In genomic region chr1:172582436-172582835, GRCm38 (mm10) we compare ENCODE assay signal across 45 mouse cellular contexts. TPM values are rescaled to one million over a fixed set of nuclear protein-coding genes. Genes with fewer than 3 reads are reported as not detected.
"Had no signal": no experiment of that assay in that cellular context is flagged by ENCODE, and none has a peak within 500 bp of the region (broad histone marks: within the 10 kb centered on the region; RNA-seq: fewer than 3 reads in every experiment).

No protein-coding gene starts in this region.

- DNase-seq: left cerebral cortex, postnatal 4 days; liver; liver, embryonic 13.5 days; liver, postnatal 0 days; lung, adult 18-20 months; lung, adult 2 months; lung, embryonic 14.5 days; lung, postnatal 10 days; lung, postnatal 14 days; lung, postnatal 36 days; lung, postnatal 4 days; midbrain, embryonic 14.5 days had no signal

- H3K27ac ChIP-seq: limb, embryonic 10.5 days; limb, embryonic 12.5 days; limb, embryonic 13.5 days; limb, embryonic 15.5 days; liver, embryonic 12.5 days; liver, embryonic 13.5 days; liver, embryonic 14.5 days; liver, embryonic 15.5 days; lung, embryonic 15.5 days; macrophage; midbrain, embryonic 10.5 days; midbrain, embryonic 12.5 days; midbrain, embryonic 13.5 days; midbrain, embryonic 15.5 days; neural tube, embryonic 12.5 days had no signal

- H3K36me3 ChIP-seq: limb, embryonic 10.5 days; limb, embryonic 12.5 days; limb, embryonic 13.5 days; limb, embryonic 15.5 days; liver, embryonic 12.5 days; liver, embryonic 13.5 days; liver, embryonic 15.5 days; lung, embryonic 15.5 days; midbrain, embryonic 10.5 days; midbrain, embryonic 12.5 days; midbrain, embryonic 13.5 days; midbrain, embryonic 15.5 days; neural tube, embryonic 12.5 days had no signal

- H3K4me1 ChIP-seq: limb, embryonic 15.5 days; liver, embryonic 15.5 days; megakaryocyte, embryonic 14.5 days had no signal

- H3K4me3 ChIP-seq: limb, embryonic 10.5 days; limb, embryonic 12.5 days; limb, embryonic 13.5 days; limb, embryonic 15.5 days; liver, embryonic 12.5 days; liver, embryonic 13.5 days; liver, embryonic 15.5 days; lung, embryonic 15.5 days; megakaryocyte, embryonic 14.5 days; midbrain, embryonic 10.5 days; midbrain, embryonic 12.5 days; midbrain, embryonic 13.5 days; midbrain, embryonic 15.5 days; myocyte; neural tube, embryonic 12.5 days had no signal

- H3K9me3 ChIP-seq: limb, embryonic 10.5 days; limb, embryonic 12.5 days; limb, embryonic 13.5 days; limb, embryonic 15.5 days; liver, embryonic 12.5 days; liver, embryonic 13.5 days; liver, embryonic 15.5 days; lung, embryonic 15.5 days; megakaryocyte, embryonic 14.5 days; midbrain, embryonic 10.5 days; midbrain, embryonic 12.5 days; midbrain, embryonic 13.5 days; midbrain, embryonic 15.5 days; neural tube, embryonic 12.5 days had no signal

RNA-seq across cellular contexts. Expression of gene Slamf8, which starts 7.9 kb away (rescaled TPM):
- total RNA-seq: left cerebral cortex, postnatal 10 days; left cerebral cortex, postnatal 14 days; left cerebral cortex, postnatal 25 days; left cerebral cortex, postnatal 36 days; left cerebral cortex, postnatal 4 days; megakaryocyte progenitor cell, adult 5-6 weeks; megakaryocyte-erythroid progenitor cell, adult 5-6 weeks; midbrain, postnatal 0 days had no signal
- polyA plus RNA-seq: limb, embryonic 12.5 days; liver, embryonic 11.5 days; liver, embryonic 12.5 days; lung, embryonic 14.5 days; lung, embryonic 16.5 days; midbrain, embryonic 10.5 days; midbrain, embryonic 11.5 days; midbrain, embryonic 12.5 days; midbrain, embryonic 13.5 days; midbrain, embryonic 15.5 days; midbrain, embryonic 16.5 days; midbrain, postnatal 0 days; myocyte; neural tube, embryonic 11.5 days; neural tube, embryonic 12.5 days had no signal

RNA-seq across cellular contexts. Expression of gene Fcrl6, which starts 19.9 kb away (rescaled TPM):
- total RNA-seq: left cerebral cortex, postnatal 10 days; left cerebral cortex, postnatal 14 days; left cerebral cortex, postnatal 25 days; left cerebral cortex, postnatal 36 days; left cerebral cortex, postnatal 4 days; liver, adult 2 months; megakaryocyte progenitor cell, adult 5-6 weeks; megakaryocyte, adult 5-6 weeks; megakaryocyte-erythroid progenitor cell, adult 5-6 weeks; monocyte, adult 5-6 weeks had no signal
- polyA plus RNA-seq: liver, adult 2 months; liver, embryonic 12.5 days; liver, embryonic 13.5 days; liver, embryonic 14.5 days; liver, embryonic 15.5 days; lung, adult 2 months; lung, embryonic 14.5 days; lung, embryonic 15.5 days; lung, embryonic 16.5 days; lung, postnatal 0 days; macrophage; midbrain, embryonic 13.5 days; myocyte had no signal

RNA-seq across cellular contexts. Expression of gene Vsig8, which starts 26.7 kb away (rescaled TPM):
- total RNA-seq: left cerebral cortex, postnatal 4 days; liver, adult 2 months; megakaryocyte progenitor cell, adult 5-6 weeks; megakaryocyte, adult 5-6 weeks; megakaryocyte-erythroid progenitor cell, adult 5-6 weeks; monocyte, adult 5-6 weeks had no signal
- polyA plus RNA-seq: limb, embryonic 10.5 days; limb, embryonic 11.5 days; limb, embryonic 12.5 days; liver, adult 2 months; liver, embryonic 11.5 days; liver, embryonic 12.5 days; liver, embryonic 13.5 days; liver, embryonic 14.5 days; liver, embryonic 15.5 days; liver, postnatal 0 days; myocyte had no signal
